Mouse (Mus musculus): ENCODE data around the gene Cubn.

Cubn gene

DNA sequence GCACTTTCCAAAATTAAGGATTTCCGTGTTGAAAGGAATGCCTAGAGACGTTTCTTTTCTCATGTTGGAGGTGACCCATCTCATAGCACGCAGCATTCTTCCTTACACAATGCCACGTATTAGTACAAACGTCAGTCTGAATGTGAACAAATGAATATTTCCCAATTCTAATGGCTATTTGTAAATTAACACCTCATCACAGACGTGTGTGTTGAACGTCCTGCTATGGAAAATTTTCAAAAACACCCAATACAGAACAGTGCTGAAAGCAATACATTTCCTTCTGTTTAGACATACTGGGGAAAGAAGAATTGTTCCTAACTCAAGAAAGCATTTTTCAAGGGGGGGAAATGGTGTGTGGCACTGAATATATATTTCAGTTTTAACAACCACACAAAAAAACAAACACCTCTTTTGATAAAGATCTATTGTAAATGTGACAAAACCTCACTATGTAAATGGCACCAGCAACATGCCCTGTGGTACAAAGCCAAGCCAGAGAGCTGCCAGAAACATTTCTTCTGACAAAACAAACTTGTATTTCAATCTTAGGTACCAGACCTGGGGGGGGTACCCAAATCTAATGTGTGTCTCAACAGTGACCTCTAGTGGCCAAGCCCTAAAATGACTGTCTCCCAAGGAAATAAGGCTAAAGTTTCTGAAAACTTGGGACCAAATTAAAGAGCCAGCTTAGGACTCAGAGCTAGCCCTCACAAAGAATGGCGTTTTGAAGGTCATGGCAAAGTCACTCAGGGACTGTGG is 254.3 kb downstream of the Cubn start:
- peak in 1 of 2 experiments; percentile 45 for DNase-seq (ENCODE audit: low spot score in 2 of 2)

GRCm38 (mm10) chr2:13235696-13236095 is 255.9 kb downstream of the Cubn start:
- no peak for DNase-seq (ENCODE audit: low spot score in 2 of 2)

DNA sequence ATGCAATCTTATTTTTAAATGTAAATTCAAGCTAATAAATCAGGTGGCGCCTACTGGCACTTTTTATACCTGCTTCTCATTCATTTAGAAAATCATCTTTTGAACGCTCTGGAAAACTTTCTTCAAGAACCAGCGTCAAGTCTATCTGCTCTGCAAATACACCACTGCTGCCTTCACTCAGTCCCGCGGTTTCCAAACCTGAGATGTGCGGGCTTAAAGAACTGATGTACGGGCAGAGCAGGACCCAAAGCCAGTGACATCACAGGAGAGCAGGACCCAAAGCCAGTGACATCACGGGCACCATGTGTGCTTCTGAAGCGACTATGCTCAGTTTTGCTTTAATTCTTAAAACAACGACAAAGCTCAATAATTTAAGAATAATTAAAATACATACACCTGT is 256.8 kb downstream of the Cubn start:
- DNase-seq (ENCODE audit: low spot score in 2 of 2): no peak

GRCm38 (mm10) chr2:13233902-13234301 is 257.7 kb downstream of the Cubn start:
- no peak for DNase-seq (ENCODE audit: low spot score in 2 of 2)

GRCm38 (mm10) chr2:13233254-13233835 is 258.3 kb downstream of the Cubn start:
- no peak for DNase-seq (ENCODE audit: low spot score in 2 of 2)

GRCm38 (mm10) chr2:13232305-13232704 is 259.3 kb downstream of the Cubn start:
- DNase-seq (ENCODE audit: low spot score in 2 of 2): no peak

- DNase-seq (ENCODE audit: low spot score in 2 of 2): no peak
Observed at GRCm38 (mm10) chr2:13229686-13230085, 261.9 kb downstream of the Cubn start.

Measured in cerebellum, postnatal 4 days (tissue).